Mouse (Mus musculus) embryonic stem cell, embryonic (primary cell): ENCODE measurements around the gene Slc8b1.

Experiments
- CTCF ChIA-PET, 4 experiments: fragments of 300-600 bp in 2 of 4; fragments of 350-600 bp in 2 of 4; sonication (Branson Sonifier 250); formaldehyde crosslinking; loops; one replicate each; lab custom pipeline; 2022; ENCODE audit warnings: inconsistent platforms in 2 of 4; lab: Charles Lee
- POLR2A ChIA-PET, 4 experiments: fragments of 300-600 bp in 2 of 4; fragments of 350-600 bp in 2 of 4; sonication (Branson Sonifier 250); formaldehyde crosslinking; loops; one replicate each; lab custom pipeline; 2022; ENCODE audit warnings: antibody characterized with exemption in 4 of 4, inconsistent platforms in 1 of 4; lab: Charles Lee

Gene Slc8b1

GRCm38 (mm10) chr5:120565171-120565905 is 54.4 kb downstream of the Slc8b1 start:
- ChIA-PET CTCF (interaction anchor here in 2 of 4 experiments (0.6 to 1.8 kb wide), 3 partner anchors 36 to 1566 kb away, joined by 4 to 6 read pairs (median 5); no protein-coding TSS in a partner anchor), POLR2A (interaction anchor here in 3 of 4 experiments (0.5 to 3.4 kb wide), 12 partner anchors 10 to 305 kb away, joined by 3 to 37 read pairs (median 4); partner anchors contain the start of gene Slc8b1 (in 1 of the 3))

- CTCF ChIA-PET: interaction anchor here in 3 of 4 experiments (0.6 to 1.8 kb wide), 3 partner anchors 18 to 40 kb away, joined by 3 to 5 read pairs (median 3); no protein-coding TSS in a partner anchor
Observed at GRCm38 (mm10) chr5:120566101-120566500, 55.1 kb downstream of the Slc8b1 start.

GRCm38 (mm10) chr5:120566681-120567252 is 55.8 kb downstream of the Slc8b1 start:
- ChIA-PET CTCF (interaction anchor here in 3 of 4 experiments (0.6 to 1.8 kb wide), 4 partner anchors 19 to 826 kb away, joined by 3 to 5 read pairs (median 4); no protein-coding TSS in a partner anchor), POLR2A (interaction anchor here in 3 of 4 experiments (0.7 to 3.4 kb wide), 8 partner anchors 9 to 61 kb away, joined by 3 to 16 read pairs (median 4); partner anchors contain the start of gene Slc8b1 (in 1 of the 3))

More at GRCm38 (mm10) chr5:120566101-120566500, 55.1 kb downstream of the Slc8b1 start:
- POLR2A ChIA-PET: interaction anchor here in 2 of 4 experiments (0.5 to 3.4 kb wide), 11 partner anchors 8 to 127 kb away, joined by 3 to 16 read pairs (median 3); partner anchors contain the start of gene Slc8b1 (in 1 of the 2)

GRCm38 (mm10) chr5:120567253-120567701 is 56.3 kb downstream of the Slc8b1 start:
- ChIA-PET CTCF (interaction anchor here in 2 of 4 experiments (1.2 to 1.8 kb wide), 2 partner anchors 34 to 38 kb away, joined by 3 to 5 read pairs; no protein-coding TSS in a partner anchor), POLR2A (interaction anchor here in 3 of 4 experiments (0.7 to 3.4 kb wide), 8 partner anchors 10 to 59 kb away, joined by 3 to 16 read pairs (median 4); partner anchors contain the start of gene Slc8b1 (in 1 of the 3))

- CTCF ChIA-PET: no interaction called here
- POLR2A ChIA-PET: interaction anchor here in 1 of 4 experiments (0.8 to 3.4 kb wide), 3 partner anchors 11 to 20 kb away, joined by 3 to 16 read pairs (median 5); no protein-coding TSS in a partner anchor
Observed at GRCm38 (mm10) chr5:120567761-120568211, 56.8 kb downstream of the Slc8b1 start.

- CTCF ChIA-PET: interaction anchor here in 1 of 4 experiments (0.6 to 1.2 kb wide), 3 partner anchors 9 to 56 kb away, joined by 3 to 7 read pairs (median 3); no protein-coding TSS in a partner anchor
- POLR2A ChIA-PET: interaction anchor here in 2 of 4 experiments (1.0 to 2.1 kb wide), 2 partner anchors 12 to 20 kb away, joined by 4 to 5 read pairs; no protein-coding TSS in a partner anchor
Observed at GRCm38 (mm10) chr5:120568336-120568768, 57.4 kb downstream of the Slc8b1 start.

- ChIA-PET CTCF (interaction anchor here in 3 of 4 experiments (0.6 to 2.1 kb wide), 5 partner anchors 9 to 56 kb away, joined by 3 to 11 read pairs (median 4); no protein-coding TSS in a partner anchor), POLR2A (interaction anchor here in 2 of 4 experiments (1.0 to 2.1 kb wide), 2 partner anchors 11 to 19 kb away, joined by 4 to 5 read pairs; no protein-coding TSS in a partner anchor)
Observed at GRCm38 (mm10) chr5:120568964-120569363, 58.0 kb downstream of the Slc8b1 start.

- CTCF ChIA-PET: interaction anchor here (0.6 to 2.1 kb wide), 5 partner anchors 9 to 35 kb away, joined by 4 to 11 read pairs (median 4); no protein-coding TSS in a partner anchor
- POLR2A ChIA-PET: interaction anchor here in 3 of 4 experiments (0.6 to 2.2 kb wide), 6 partner anchors 9 to 104 kb away, joined by 3 to 8 read pairs (median 4); no protein-coding TSS in a partner anchor
Observed at GRCm38 (mm10) chr5:120569791-120570190, 58.8 kb downstream of the Slc8b1 start.

- ChIA-PET POLR2A (interaction anchor here in 3 of 4 experiments (0.6 to 2.5 kb wide), 11 partner anchors 7 to 105 kb away, joined by 3 to 8 read pairs (median 4); partner anchors contain the start of genes Iqcd (in 1 of the 3) and Tpcn1 (in 1 of the 3)), CTCF (interaction anchor here (0.6 to 2.1 kb wide), 7 partner anchors 9 to 257 kb away, joined by 3 to 11 read pairs (median 4); no protein-coding TSS in a partner anchor)
Observed at GRCm38 (mm10) chr5:120570289-120570897, 59.4 kb downstream of the Slc8b1 start.

- POLR2A ChIA-PET: interaction anchor here in 3 of 4 experiments (0.6 to 2.5 kb wide), 11 partner anchors 8 to 499 kb away, joined by 3 to 9 read pairs (median 4); partner anchors contain the start of genes Iqcd (in 1 of the 3) and Tpcn1 (in 1 of the 3)
- CTCF ChIA-PET: interaction anchor here (0.7 to 2.1 kb wide), 8 partner anchors 30 to 258 kb away, joined by 3 to 7 read pairs (median 3); no protein-coding TSS in a partner anchor
Observed at GRCm38 (mm10) chr5:120571056-120571740, 60.2 kb downstream of the Slc8b1 start.

GRCm38 (mm10) chr5:120574469-120575063 is 63.6 kb downstream of the Slc8b1 start:
- POLR2A ChIA-PET: interaction anchor here in 2 of 4 experiments (0.6 to 3.0 kb wide), 5 partner anchors 9 to 63 kb away, joined by 3 to 14 read pairs (median 3); no protein-coding TSS in a partner anchor
- CTCF ChIA-PET: interaction anchor here in 3 of 4 experiments (0.7 to 2.0 kb wide), 4 partner anchors 11 to 47 kb away, joined by 3 to 5 read pairs (median 4); no protein-coding TSS in a partner anchor

- POLR2A ChIA-PET: interaction anchor here in 3 of 4 experiments (0.6 to 3.0 kb wide), 5 partner anchors 11 to 74 kb away, joined by 3 to 22 read pairs (median 6); partner anchors contain the start of genes Plbd2 (in 1 of the 3) and Tpcn1 (in 1 of the 3)
- CTCF ChIA-PET: interaction anchor here in 2 of 4 experiments (0.6 to 2.1 kb wide), 2 partner anchors 24 to 74 kb away, joined by 7 to 9 read pairs; no protein-coding TSS in a partner anchor
Observed at GRCm38 (mm10) chr5:120576781-120577301, 65.9 kb downstream of the Slc8b1 start.

- ChIA-PET POLR2A (interaction anchor here in 3 of 4 experiments (0.6 to 3.2 kb wide), 14 partner anchors 10 to 154 kb away, joined by 3 to 23 read pairs (median 5); partner anchors contain the start of genes Tpcn1 (in 2 of the 3), Iqcd (in 1 of the 3) and Slc8b1 (in 1 of the 3)), CTCF (interaction anchor here (0.6 to 2.5 kb wide), 14 partner anchors 8 to 1206 kb away, joined by 3 to 9 read pairs (median 3); partner anchors contain the start of gene Slc8b1 (in 1 of the 4))
Observed at GRCm38 (mm10) chr5:120577935-120578441, 67.0 kb downstream of the Slc8b1 start.

GRCm38 (mm10) chr5:120578504-120579081 is 67.6 kb downstream of the Slc8b1 start:
- CTCF ChIA-PET: interaction anchor here (0.6 to 2.5 kb wide), 21 partner anchors 8 to 870 kb away, joined by 3 to 9 read pairs (median 4); partner anchors contain the start of genes Iqcd (in 1 of the 4), Slc8b1 (in 1 of the 4) and Tpcn1 (in 1 of the 4)
- POLR2A ChIA-PET: interaction anchor here in 3 of 4 experiments (0.6 to 3.2 kb wide), 16 partner anchors 9 to 153 kb away, joined by 3 to 23 read pairs (median 5); partner anchors contain the start of genes Tpcn1 (in 2 of the 3), Iqcd (in 1 of the 3), Plbd2 (in 1 of the 3) and Slc8b1 (in 1 of the 3)
